Mouse (Mus musculus) c-Kit-positive CD71-positive TER-119-positive erythroid progenitor cells, embryonic 14.5 days (primary cell): ENCODE measurements around the gene Kdelr2.
A peak's percentile ranks its signal among the peaks of the same experiment; 100 is the strongest.

Experiments
- DNase-seq: peaks from one replicate; pipeline ENCODE4 v3.0.0-alpha.2; 2013; ENCODE audit warnings: low spot score

The Kdelr2 gene

GRCm38 (mm10) chr5:143401556-143401955 is 2.1 kb upstream of the Kdelr2 start:
- no peak for DNase-seq

DNA sequence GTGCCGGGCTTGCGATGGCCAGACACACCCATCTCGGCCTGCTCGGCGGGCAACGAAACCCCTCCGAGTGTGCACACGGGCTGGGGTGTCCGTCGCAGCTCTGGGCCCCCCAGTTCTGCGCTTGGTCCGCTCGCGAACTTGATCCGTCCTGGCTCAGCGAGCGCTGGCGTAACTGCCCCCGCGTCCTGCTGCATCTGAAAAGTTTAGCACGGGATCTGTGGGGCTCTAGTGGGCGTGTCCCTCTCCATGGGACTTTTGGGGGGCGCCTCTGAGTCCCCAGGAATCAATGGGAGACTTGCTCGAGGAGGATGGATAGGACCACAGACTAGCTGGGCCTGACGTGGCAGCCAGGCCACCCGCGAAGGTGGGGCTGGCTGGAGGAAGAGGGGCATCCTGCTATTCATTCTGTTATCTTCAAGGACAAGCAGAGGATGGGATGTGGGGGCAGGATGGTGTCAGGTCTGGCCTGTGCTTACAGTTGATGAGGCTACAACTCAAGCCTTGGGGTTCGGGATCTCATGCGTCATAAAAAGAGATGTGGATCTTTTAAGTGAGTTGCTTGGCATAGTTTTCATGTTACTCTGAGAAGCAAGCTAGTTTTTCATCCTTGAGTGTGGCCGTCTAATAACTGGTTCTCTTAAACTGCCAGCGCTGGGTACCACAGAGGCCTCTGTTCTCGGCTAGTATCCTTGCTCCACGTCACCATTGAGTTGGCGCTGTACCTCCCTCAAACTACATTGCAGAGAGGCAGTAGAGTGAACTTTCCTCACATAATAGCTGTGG is 701 bp downstream of the Kdelr2 start:
- DNase-seq, result peak; percentile 27

DNA sequence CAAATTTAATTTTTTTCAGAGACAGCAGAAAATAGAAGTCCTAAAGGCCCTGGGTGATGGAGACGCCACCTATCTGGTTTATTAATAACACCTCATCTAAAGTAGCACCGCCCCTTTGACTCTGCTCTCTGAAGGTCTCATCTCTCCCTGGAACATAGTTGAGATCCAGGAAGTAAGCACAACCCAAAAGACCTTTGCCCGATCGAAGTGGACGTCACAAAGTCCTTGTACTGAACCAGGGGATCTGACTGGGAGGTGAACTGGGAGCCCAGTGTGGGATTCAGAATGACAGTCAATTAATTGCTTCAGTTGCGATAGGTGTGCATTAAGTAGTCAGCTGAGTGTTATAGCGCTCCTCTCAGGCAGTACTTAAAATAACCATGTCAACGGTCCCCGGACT is 1.6 kb downstream of the Kdelr2 start:
- no peak for DNase-seq

DNA sequence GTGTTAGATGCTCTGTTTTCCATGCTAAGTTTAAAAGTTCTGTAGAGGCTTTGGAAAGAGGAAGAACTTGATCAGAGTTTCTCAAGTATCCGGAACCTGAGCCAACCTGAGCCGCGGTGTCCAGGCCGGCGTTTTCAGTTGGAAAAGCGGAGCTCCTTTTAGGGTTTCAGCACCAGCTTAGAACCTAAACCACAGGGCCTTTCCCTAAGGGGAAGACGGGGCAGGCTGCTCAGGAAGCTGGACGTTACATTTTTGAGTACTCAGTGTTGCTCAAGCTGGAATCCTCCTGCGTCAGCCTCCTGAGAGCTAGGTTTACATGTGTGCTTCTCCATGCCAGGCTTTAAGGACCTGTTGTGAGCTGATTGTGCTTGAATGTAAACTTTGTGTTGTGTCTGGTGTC is 2.9 kb downstream of the Kdelr2 start:
- DNase-seq, result no peak

DNA sequence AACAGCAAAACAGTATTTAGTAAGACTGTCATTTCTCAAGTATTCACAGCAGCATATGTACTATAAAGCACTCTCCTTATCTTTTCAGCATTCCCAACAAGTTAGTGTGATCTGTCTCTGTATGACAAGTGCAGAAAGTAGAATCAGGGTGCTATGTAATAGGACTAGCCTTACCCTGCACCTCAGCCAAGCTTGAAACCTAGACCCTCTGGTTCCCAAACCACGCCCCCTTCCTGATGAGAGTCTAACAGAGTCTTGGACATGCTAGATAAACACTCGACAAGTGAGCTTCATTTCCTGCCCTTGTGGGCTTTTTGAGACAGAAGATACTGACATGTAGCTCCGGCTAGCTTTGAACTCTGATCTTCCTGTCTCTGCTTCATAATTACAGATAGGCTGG is 5.6 kb downstream of the Kdelr2 start:
- peak; percentile 47 for DNase-seq

GRCm38 (mm10) chr5:143410841-143411395 is 7.3 kb downstream of the Kdelr2 start:
- no peak for DNase-seq

DNA sequence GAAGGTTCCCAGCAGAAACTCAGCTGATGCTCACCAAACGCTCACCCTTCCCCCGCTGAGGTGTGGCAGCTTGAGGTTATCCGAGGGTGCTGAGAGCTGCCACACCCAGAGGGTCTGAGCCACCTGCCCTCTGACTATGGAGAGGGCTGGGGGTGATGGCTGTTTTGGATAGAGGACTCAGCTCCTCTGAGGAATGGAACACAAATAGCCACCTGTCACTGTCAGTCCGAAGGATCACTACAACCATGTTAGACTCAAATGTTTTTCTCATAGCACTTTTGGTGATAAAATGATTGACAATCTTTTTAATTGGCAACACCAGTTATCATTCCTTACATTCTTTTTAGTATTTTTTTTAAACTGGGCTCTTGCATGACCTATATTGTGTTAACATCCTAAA is 17.8 kb downstream of the Kdelr2 start:
- DNase-seq, result no peak

- DNase-seq, result no peak
These were observed 19.4 kb downstream of the Kdelr2 start for GRCm38 (mm10) chr5:143422990-143423389.

- DNase-seq, result peak; percentile 74
These were observed 20.4 kb downstream of the Kdelr2 start for GRCm38 (mm10) chr5:143423899-143424519.

GRCm38 (mm10) chr5:143434421-143434820 is 30.8 kb downstream of the Kdelr2 start:
- DNase-seq, result peak; percentile 70

- no peak for DNase-seq
These were observed 37.7 kb downstream of the Kdelr2 start for GRCm38 (mm10) chr5:143441298-143441697.

DNA sequence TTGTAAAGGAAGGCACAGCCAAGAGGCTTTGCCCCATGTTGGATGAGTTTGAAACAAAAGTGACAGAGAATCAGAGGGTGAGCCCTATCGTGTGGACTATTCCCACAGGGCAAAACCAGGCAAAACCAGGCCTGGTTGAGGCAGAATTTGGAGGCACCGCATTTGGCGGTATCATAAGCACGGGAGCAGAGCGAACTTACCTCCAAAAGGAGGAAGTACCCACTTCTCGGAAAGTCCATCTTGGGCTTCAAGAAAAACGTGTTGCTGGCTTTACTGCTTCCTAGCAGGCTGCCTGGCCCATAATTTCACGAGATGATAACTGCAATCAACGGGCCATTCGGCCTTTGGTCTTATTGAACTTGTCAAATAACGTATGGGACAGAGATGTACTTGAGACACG is 38.1 kb downstream of the Kdelr2 start:
- no peak for DNase-seq

DNA sequence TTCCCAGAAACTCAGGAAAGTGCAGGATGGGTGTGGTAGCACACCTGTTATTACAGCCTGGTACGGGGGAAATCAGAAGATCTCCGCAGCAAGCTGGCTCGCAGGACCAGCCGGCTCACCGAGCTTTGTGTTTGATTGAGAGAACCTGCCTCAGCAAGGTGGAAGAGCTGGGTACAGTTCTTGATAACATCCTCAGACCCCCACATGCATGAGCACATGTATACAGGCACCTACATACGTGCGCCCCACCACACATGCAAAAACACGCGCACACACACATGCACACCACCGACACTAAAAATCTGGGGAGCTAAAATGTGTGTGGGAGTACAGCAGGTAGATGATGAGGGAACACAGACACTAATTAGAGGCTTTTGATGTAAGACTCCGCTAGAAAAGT is 60.0 kb downstream of the Kdelr2 start:
- DNase-seq, result no peak

GRCm38 (mm10) chr5:143464100-143464756 is 60.6 kb downstream of the Kdelr2 start, which contains the start of gene Daglb:
Gene Daglb (plus strand): TSS chr5:143464584.
- peak; percentile 84 for DNase-seq

DNA sequence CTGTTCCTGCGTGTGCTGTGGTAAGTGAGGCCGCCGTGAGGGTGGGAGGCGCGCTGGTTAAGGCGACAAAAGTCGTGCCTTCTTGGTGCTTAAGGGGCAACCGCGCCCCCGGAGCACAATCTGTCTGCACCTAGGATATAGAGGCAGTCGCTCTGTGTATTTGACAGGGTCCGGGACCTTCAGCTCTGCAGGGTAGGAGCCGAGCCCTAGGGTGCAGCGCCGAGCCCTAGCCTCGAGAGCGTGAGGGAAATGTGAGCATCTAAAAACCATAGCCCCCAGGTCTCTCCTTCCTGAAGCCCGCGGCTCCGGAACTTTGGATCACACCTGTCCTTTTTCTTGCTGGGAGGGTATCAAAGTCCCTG is 61.1 kb downstream of the Kdelr2 start:
- DNase-seq, result no peak

GRCm38 (mm10) chr5:143465156-143466085 is 61.8 kb downstream of the Kdelr2 start:
- peak; percentile 64 for DNase-seq

- no peak for DNase-seq
These were observed 63.4 kb downstream of the Kdelr2 start for GRCm38 (mm10) chr5:143466891-143467669.

- DNase-seq, result no peak
These were observed 64.3 kb downstream of the Kdelr2 start for GRCm38 (mm10) chr5:143467931-143468330.

DNA sequence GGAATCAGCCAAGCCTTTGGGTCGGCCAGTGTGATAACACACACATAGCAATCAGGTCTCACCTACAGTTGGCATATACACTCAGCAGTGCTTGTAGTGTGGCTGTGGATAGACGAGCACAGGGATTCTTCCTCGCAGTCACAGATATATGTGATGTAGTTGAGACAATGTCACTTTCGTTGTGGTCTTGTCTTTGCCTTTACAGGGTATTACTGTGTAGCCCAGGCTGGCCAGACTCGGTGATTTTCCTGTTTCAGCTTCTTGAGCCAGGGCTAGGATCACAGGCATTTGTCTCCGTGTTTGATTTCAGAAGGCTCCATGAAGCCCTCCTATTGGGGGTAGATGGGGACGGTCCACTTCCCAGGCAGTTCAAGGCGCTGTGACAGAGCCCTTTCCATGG is 66.0 kb downstream of the Kdelr2 start:
- DNase-seq, result no peak

DNA sequence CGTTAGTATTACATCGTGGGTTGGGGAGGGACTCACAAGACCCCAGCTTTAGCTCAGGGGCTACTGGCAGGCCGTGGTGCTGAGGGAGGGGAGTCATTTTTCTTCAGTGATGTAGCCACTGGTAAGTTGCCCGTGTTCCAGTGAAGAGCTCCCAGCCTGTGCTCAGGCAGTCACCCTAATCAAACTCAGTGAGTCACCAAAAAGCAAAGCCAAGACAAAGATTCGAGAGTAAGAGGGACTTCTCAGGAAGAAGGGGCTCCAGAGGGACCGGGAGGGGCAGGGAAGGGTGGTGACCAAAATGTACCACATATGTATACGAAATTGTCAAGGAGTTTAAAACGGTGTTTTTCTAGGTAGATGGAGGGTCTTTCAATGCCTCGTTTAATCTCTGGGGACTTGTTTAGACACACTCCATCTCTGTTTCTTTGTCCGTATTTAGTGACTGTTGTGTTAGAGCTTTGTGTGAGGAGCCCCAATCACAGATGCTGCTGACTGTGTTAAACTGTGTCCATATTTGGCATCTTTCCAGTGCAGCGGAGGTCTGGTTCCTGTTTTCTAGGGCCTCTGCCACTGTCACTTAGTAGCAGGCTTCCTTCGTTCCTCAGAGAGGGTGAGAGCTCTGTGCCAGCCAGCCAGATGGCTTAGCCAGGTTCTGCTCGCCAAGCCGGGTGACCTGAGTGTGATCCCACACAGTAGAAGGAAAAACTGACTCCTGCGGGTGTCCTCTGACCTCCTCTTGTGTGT is 67.0 kb downstream of the Kdelr2 start:
- no peak for DNase-seq
